Mouse (Mus musculus): ENCODE data around the gene Ndc1.

DNA sequence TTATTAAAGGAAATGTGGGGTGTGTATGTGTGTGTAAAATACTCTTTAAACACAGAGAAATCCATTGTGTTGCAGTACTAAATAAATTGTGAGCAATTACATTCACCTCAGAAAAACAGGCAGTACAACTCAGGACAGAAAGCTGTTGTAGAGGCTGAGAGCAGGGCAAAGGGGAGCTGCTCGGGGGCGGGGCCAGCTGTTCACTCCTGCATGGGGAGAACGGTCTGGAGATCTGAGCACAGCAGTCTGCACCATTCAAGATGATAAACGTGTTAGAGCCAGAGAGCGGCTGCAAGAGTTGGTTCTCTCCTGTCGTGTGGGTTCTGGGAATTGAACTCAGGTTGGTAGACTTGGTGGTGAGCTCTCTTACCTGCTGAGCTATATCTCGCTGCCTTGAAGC, 13.3 kb downstream of the Ndc1 start:
- TF ChIP-seq CTCF (IDR thresholded peaks at IDR 0.05; ENCODE audit: low read depth, low read length) (no peak), GATA1 (IDR thresholded peaks at IDR 0.05; ENCODE audit: borderline replicate concordance, low read length) (no peak)
